Mouse (Mus musculus): ENCODE results near the gene Cyld. TPM values are rescaled to one million over a fixed set of nuclear protein-coding genes. Genes with fewer than 3 reads are reported as not detected.
"Not testable (repeated sequence)": the region's sequence is repeated elsewhere in the genome, so short reads cannot be mapped to it uniquely, and the experiment has no call there.

Gene Cyld
- total RNA-seq, 2 experiments from 2014 or later = 86.9 to 91.5 TPM

GRCm38 (mm10) chr8:88775298-88775646 lies 78.4 kb downstream of the Cyld start:
- TF ChIP-seq CTCF (conservative IDR thresholded peaks at IDR 0.05) = no peak
- peak overlapping the region; percentile 53; the same call in 1 of the 2 replicates for H3K27ac ChIP-seq
- no peak overlapping the region for H3K4me3 ChIP-seq
- no peak for DNase-seq (ENCODE audit: low spot score in 2 of 2)

- DNase-seq (ENCODE audit: low spot score in 2 of 2) = no peak
- no peak for TF ChIP-seq CTCF (conservative IDR thresholded peaks at IDR 0.05)
- H3K4me3 ChIP-seq = no peak overlapping the region
- H3K27ac ChIP-seq = no peak overlapping the region
Observed at GRCm38 (mm10) chr8:88780142-88780541, 83.3 kb downstream of the Cyld start.

GRCm38 (mm10) chr8:88781283-88781682 lies 84.5 kb downstream of the Cyld start:
- no peak overlapping the region for H3K27ac ChIP-seq
- H3K4me3 ChIP-seq = no peak overlapping the region
- DNase-seq (ENCODE audit: low spot score in 2 of 2) = no peak
- no peak for TF ChIP-seq CTCF (conservative IDR thresholded peaks at IDR 0.05)

GRCm38 (mm10) chr8:88783722-88784121 lies 86.9 kb downstream of the Cyld start:
- TF ChIP-seq CTCF (conservative IDR thresholded peaks at IDR 0.05) = no peak
- Histone ChIP-seq H3K4me3 (no peak overlapping the region), H3K27ac (no peak overlapping the region)
- DNase-seq (ENCODE audit: low spot score in 2 of 2) = no peak

GRCm38 (mm10) chr8:88788335-88788734 lies 91.5 kb downstream of the Cyld start:
- H3K4me3 ChIP-seq; DNase-seq (ENCODE audit: low spot score in 2 of 2); H3K27ac ChIP-seq: not testable (repeated sequence)
- peak; percentile 68 for TF ChIP-seq CTCF (conservative IDR thresholded peaks at IDR 0.05)

GRCm38 (mm10) chr8:88792691-88793323 lies 96.0 kb downstream of the Cyld start:
- TF ChIP-seq CTCF (conservative IDR thresholded peaks at IDR 0.05) = no peak
- DNase-seq (ENCODE audit: low spot score in 2 of 2) = peak; percentile 16 to 55
- H3K4me3 ChIP-seq = no peak overlapping the region
- H3K27ac ChIP-seq = no peak overlapping the region

GRCm38 (mm10) chr8:88793324-88793722 lies 96.5 kb downstream of the Cyld start:
- Histone ChIP-seq H3K4me3 (no peak overlapping the region), H3K27ac (no peak overlapping the region)
- DNase-seq (ENCODE audit: low spot score in 2 of 2) = no peak
- no peak for TF ChIP-seq CTCF (conservative IDR thresholded peaks at IDR 0.05)

- DNase-seq (ENCODE audit: low spot score in 2 of 2) = no peak
- Histone ChIP-seq H3K27ac (no peak overlapping the region), H3K4me3 (no peak overlapping the region)
- TF ChIP-seq CTCF (conservative IDR thresholded peaks at IDR 0.05) = no peak
Observed at GRCm38 (mm10) chr8:88793746-88794614, 97.2 kb downstream of the Cyld start.

GRCm38 (mm10) chr8:88794615-88794907 lies 97.7 kb downstream of the Cyld start:
- TF ChIP-seq CTCF (conservative IDR thresholded peaks at IDR 0.05) = peak; percentile 71
- H3K4me3 ChIP-seq = no peak overlapping the region
- no peak overlapping the region for H3K27ac ChIP-seq
- DNase-seq (ENCODE audit: low spot score in 2 of 2) = peak in 1 of 2 experiments; percentile 19

- H3K27ac ChIP-seq = no peak overlapping the region
- no peak overlapping the region for H3K4me3 ChIP-seq
- no peak for TF ChIP-seq CTCF (conservative IDR thresholded peaks at IDR 0.05)
- DNase-seq (ENCODE audit: low spot score in 2 of 2) = no peak
Observed at GRCm38 (mm10) chr8:88795896-88796295, 99.1 kb downstream of the Cyld start.

- H3K4me3 ChIP-seq = no peak overlapping the region
- TF ChIP-seq CTCF (conservative IDR thresholded peaks at IDR 0.05) = no peak
- H3K27ac ChIP-seq = no peak overlapping the region
- no peak for DNase-seq (ENCODE audit: low spot score in 2 of 2)
Observed at GRCm38 (mm10) chr8:88796651-88797050, 99.8 kb downstream of the Cyld start.

Other genes starting within 250 kb of the Cyld start
- gene Nkd1, start 175.7 kb upstream of the Cyld start, total RNA-seq (2021) = 10 to 100 TPM in 1 of 2 experiments, 1 to 10 TPM in 1; 8.8 to 10.1 TPM
- 1 to 10 TPM; 1.4 to 2.0 TPM for gene Snx20, start 60.9 kb upstream of the Cyld start, total RNA-seq (2021)
- under 1 TPM; 0.15 to 0.39 TPM for gene Nod2, start 49.7 kb upstream of the Cyld start, total RNA-seq (2021)

Measured in layer of hippocampus, adult 2 months (tissue).